ENCODE assay signal across 8 mouse cellular contexts in the genomic region with DNA sequence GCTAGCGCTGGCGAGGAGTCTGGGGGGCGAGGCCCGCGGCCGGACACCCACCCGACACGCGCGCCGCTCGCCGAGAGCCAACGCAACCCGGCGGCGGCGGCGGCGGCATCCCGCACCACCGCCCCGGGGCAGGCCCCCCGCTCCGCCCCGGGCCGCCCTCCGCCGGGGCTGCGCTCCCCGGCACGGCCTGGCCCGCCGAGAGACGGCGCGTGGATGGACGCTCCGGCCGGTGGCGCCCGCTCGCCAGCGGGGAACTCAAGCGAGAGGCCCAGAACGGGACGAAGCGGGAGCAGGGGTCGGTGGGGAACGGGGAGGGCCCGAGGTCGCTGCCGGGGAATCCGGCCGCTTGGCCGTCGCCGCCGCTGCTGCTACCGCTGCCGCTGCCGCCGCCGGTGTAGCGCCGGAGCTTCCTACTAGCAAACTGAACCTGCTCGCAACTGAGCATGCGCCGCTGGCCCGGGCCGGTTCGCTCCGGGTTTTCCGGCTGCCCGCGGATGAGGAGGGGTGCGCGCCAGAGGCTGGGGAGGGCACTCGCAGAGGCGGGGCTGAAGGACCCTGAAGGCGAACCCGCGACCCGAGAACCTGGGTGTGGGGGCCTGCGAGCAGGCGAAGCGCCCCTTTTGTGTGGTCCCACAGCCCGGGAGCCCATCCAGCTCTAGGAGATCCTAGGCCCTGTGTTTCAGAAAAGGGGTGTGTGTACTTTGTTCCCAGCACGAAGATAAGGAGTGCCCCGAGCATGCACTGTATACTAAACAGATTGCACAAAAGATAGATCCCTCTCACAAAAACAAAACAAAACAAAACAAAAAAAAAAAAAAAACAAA. TPM values are rescaled to one million over a fixed set of nuclear protein-coding genes. Genes with fewer than 3 reads are reported as not detected.
DNase-seq lines count a peak whose midpoint lies in the region; ATAC-seq and TF ChIP-seq lines count a peak whose summit lies in the region.

Gene Sos1, minus strand, starts transcription at position 423 of the 824 bp plus-strand sequence.

- H3K4me1 ChIP-seq in E14TG2a.4 (replicated peaks; ENCODE audit: low read depth, low read length) = peaks cover 55% of the 10 kb centered on the region
- peaks cover 8% of the 10 kb centered on the region for H3K4me1 ChIP-seq in forebrain, embryonic 11.5 days (replicated peaks; ENCODE audit: control insufficient read depth, insufficient read depth, low read length)
- peaks cover 23% of the 10 kb centered on the region for H3K4me1 ChIP-seq in heart, embryonic 16.5 days (ENCODE audit: control insufficient read depth, insufficient read depth, low read length)
- peaks cover 27% of the 10 kb centered on the region in 2 experiments for H3K4me1 ChIP-seq in liver, embryonic 14.5 days (replicated peaks; ENCODE audit: control insufficient read depth in 2 of 2, insufficient read depth in 2 of 2, low read length in 1 of 2)
- peaks cover 16% of the 10 kb centered on the region for H3K4me1 ChIP-seq in stomach, embryonic 15.5 days

- peak within 1 kb of the TSS; percentile 81 for H3K4me2 ChIP-seq in forebrain, embryonic 11.5 days (ENCODE audit: low read depth, low read length, severe bottlenecking)
- H3K4me2 ChIP-seq in heart, embryonic 16.5 days (ENCODE audit: low read depth, low read length) = peak within 1 kb of the TSS; percentile 82
- peak within 1 kb of the TSS; percentile 88 for H3K4me2 ChIP-seq in liver, embryonic 14.5 days (ENCODE audit: low read depth)
- H3K4me2 ChIP-seq in stomach, embryonic 15.5 days = peak within 1 kb of the TSS; percentile 65

- H3K36me3 ChIP-seq in E14TG2a.4 (ENCODE audit: insufficient read depth, low read length) = peaks cover 20% of the 10 kb centered on the region
- H3K36me3 ChIP-seq in forebrain, embryonic 11.5 days (ENCODE audit: control insufficient read depth, insufficient read depth, low read length) = no peaks in the 10 kb centered on the region
- H3K36me3 ChIP-seq in heart, embryonic 16.5 days (ENCODE audit: control insufficient read depth, insufficient read depth) = no peaks in the 10 kb centered on the region
- no peaks in the 10 kb centered on the region for H3K36me3 ChIP-seq in liver, embryonic 14.5 days (replicated peaks; ENCODE audit: control insufficient read depth, insufficient read depth, low read depth)
- no peaks in the 10 kb centered on the region for H3K36me3 ChIP-seq in stomach, embryonic 15.5 days

- WGBS in forebrain, embryonic 11.5 days = under 1% methylated on average over 68 of the region's 90 CpGs
- whole genome bisulfite sequencing in heart, embryonic 16.5 days = under 1% methylated on average over 84 of the region's 90 CpGs
- under 1% methylated on average over 66 of the region's 90 CpGs for WGBS in liver, embryonic 14.5 days (ENCODE audit: insufficient replicate concordance)
- 0% methylated on average over 74 of the region's 90 CpGs for WGBS in stomach, embryonic 15.5 days

- H3K9me3 ChIP-seq in E14TG2a.4 (ENCODE audit: low read length) = no peaks in the 10 kb centered on the region
- H3K9me3 ChIP-seq in forebrain, embryonic 11.5 days (ENCODE audit: control insufficient read depth, low read length) = no peaks in the 10 kb centered on the region
- no peaks in the 10 kb centered on the region for H3K9me3 ChIP-seq in heart, embryonic 16.5 days (replicated peaks; ENCODE audit: control insufficient read depth, low read length)
- H3K9me3 ChIP-seq in liver, embryonic 14.5 days (ENCODE audit: control insufficient read depth, low read length) = no peaks in the 10 kb centered on the region
- no peaks in the 10 kb centered on the region for H3K9me3 ChIP-seq in stomach, embryonic 15.5 days

- ATAC-seq in forebrain, embryonic 11.5 days (replicated peaks; ENCODE audit: low FRiP score) = peak; percentile 85
- ATAC-seq in heart, embryonic 16.5 days (replicated peaks; ENCODE audit: extremely low read depth, insufficient read depth, low FRiP score) = peak; percentile 83
- peak; percentile 82 for ATAC-seq in liver, embryonic 14.5 days (ENCODE audit: insufficient read depth)
- ATAC-seq in stomach, embryonic 15.5 days (ENCODE audit: insufficient read depth, low FRiP score, low read depth) = peak; percentile 79

- H3K9ac ChIP-seq in forebrain, embryonic 11.5 days (ENCODE audit: low read length) = peak within 1 kb of the TSS; percentile 96
- peak within 1 kb of the TSS; percentile 97 for H3K9ac ChIP-seq in heart, embryonic 16.5 days (ENCODE audit: low read length)
- peak within 1 kb of the TSS; percentile 93 for H3K9ac ChIP-seq in liver, embryonic 14.5 days (replicated peaks)
- peak within 1 kb of the TSS; percentile 83 for H3K9ac ChIP-seq in stomach, embryonic 15.5 days

- peak within 1 kb of the TSS; percentile 90 for H3K4me3 ChIP-seq in E14TG2a.4 (replicated peaks; ENCODE audit: low read length)
- H3K4me3 ChIP-seq in forebrain, embryonic 11.5 days (ENCODE audit: low read depth, low read length) = peak within 1 kb of the TSS; percentile 91
- H3K4me3 ChIP-seq in heart, embryonic 16.5 days (ENCODE audit: low read length) = peak within 1 kb of the TSS; percentile 93
- H3K4me3 ChIP-seq in liver, embryonic 14.5 days (ENCODE audit: insufficient read depth in 1 of 2, low read depth in 2 of 2, low read length in 2 of 2) = peak within 1 kb of the TSS; percentile 67 to 94
- H3K4me3 ChIP-seq in stomach, embryonic 15.5 days (replicated peaks) = peak within 1 kb of the TSS; percentile 81

- no peak for TF ChIP-seq CTCF in E14TG2a.4 (conservative IDR thresholded peaks at IDR 0.05; ENCODE audit: low read length)
- no peak for TF ChIP-seq CTCF in liver, embryonic 14.5 days (IDR thresholded peaks at IDR 0.05; ENCODE audit: low read depth)

- DNase-seq in c-Kit-positive CD71-positive TER-119-negative erythroid progenitor cells, embryonic 14.5 days (ENCODE audit: low read depth) = peak; percentile 85
- peak; percentile 99 for DNase-seq in forebrain, embryonic 11.5 days (ENCODE audit: low spot score)
- DNase-seq in kidney, postnatal 25 days = peak; percentile 97 to 98
- DNase-seq in liver, embryonic 14.5 days (ENCODE audit: low read depth in 3 of 3, low spot score in 3 of 3) = peak; percentile 79 to 82 (median 80)
- peak; percentile 99 for DNase-seq in neural tube, embryonic 10.5 days (ENCODE audit: extremely low spot score, low spot score)

- H3K27ac ChIP-seq in forebrain, embryonic 11.5 days (ENCODE audit: low read depth, low read length) = peak within 1 kb of the TSS; percentile 90
- peak within 1 kb of the TSS; percentile 93 for H3K27ac ChIP-seq in heart, embryonic 16.5 days (ENCODE audit: low read length)
- peak within 1 kb of the TSS; percentile 78 for H3K27ac ChIP-seq in liver, embryonic 14.5 days
- peak within 1 kb of the TSS; percentile 93 for H3K27ac ChIP-seq in stomach, embryonic 15.5 days

- no peak for TF ChIP-seq EP300 in liver, embryonic 14.5 days (IDR thresholded peaks at IDR 0.05; ENCODE audit: low read depth)

- H3K27me3 ChIP-seq in E14TG2a.4 (ENCODE audit: insufficient read depth, low read length) = no peaks in the 10 kb centered on the region
- no peaks in the 10 kb centered on the region for H3K27me3 ChIP-seq in forebrain, embryonic 11.5 days (ENCODE audit: control insufficient read depth, insufficient read depth, low read length)
- H3K27me3 ChIP-seq in heart, embryonic 16.5 days (ENCODE audit: control insufficient read depth, insufficient read depth, low read length) = no peaks in the 10 kb centered on the region
- no peaks in the 10 kb centered on the region for H3K27me3 ChIP-seq in liver, embryonic 14.5 days (ENCODE audit: control insufficient read depth, insufficient read depth, low read length)
- H3K27me3 ChIP-seq in stomach, embryonic 15.5 days (replicated peaks) = no peaks in the 10 kb centered on the region

RNA-seq across cellular contexts. Expression of gene Sos1, which starts in this region (rescaled TPM):
- polyA plus RNA-seq in forebrain, embryonic 11.5 days (2014; fragmentation: Nextera tagmentation; extraction: Ambion mirVana) = 8.8 and 11.0 TPM in 2 replicates
- 2.3 TPM in 2 replicates for polyA plus RNA-seq in heart, embryonic 16.5 days (2015; fragmentation: Nextera tagmentation; extraction: Ambion mirVana)
- polyA plus RNA-seq in liver, embryonic 14.5 days (2012; rRNA removed) = 1.1 and 1.7 TPM in 2 replicates
- 1.3 and 1.8 TPM in 2 replicates for polyA plus RNA-seq in liver, embryonic 14.5 days (2014; fragmentation: Nextera tagmentation; extraction: Ambion mirVana)
- polyA plus RNA-seq in stomach, embryonic 15.5 days (2015; fragmentation: Nextera tagmentation; extraction: Ambion mirVana) = 4.7 and 5.1 TPM in 2 replicates

Comparison
In these comparisons a context has a peak if more than half of its experiments do, and no peak if none do; other contexts are left out.
1. Peak in every context shown above with its lines: DNase-seq, ATAC-seq, H3K4me3 ChIP-seq and H3K27ac ChIP-seq.